Mouse (Mus musculus): ENCODE data around the gene Bmp2k. TPM values are rescaled to one million over a fixed set of nuclear protein-coding genes. Genes with fewer than 3 reads are reported as not detected.
"Not testable (repeated sequence)": the region's sequence is repeated elsewhere in the genome, so short reads cannot be mapped to it uniquely, and the experiment has no call there.

Bmp2k gene
- polyA plus RNA-seq, 1 experiment: 11.6 TPM

DNA sequence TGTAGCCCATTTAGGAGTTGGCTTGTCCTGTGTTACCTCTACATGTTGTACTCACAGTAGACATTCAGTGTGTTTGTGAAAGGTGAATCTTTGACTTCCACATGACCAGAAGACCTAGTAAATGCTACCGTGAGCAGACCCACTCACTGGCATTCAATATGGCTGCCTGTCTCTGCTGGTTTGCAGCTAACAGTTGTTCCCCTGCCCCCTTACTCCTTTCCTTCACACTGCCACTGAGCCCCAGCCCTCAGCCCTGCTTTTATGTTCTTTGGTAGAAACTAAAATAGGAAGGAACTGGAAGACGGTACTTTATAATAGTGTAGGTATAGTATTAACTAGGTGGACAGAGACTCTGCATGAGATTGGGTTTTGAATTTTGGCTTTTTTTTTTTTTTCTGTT, 8.4 kb downstream of the Bmp2k start:
- H3K4me1 ChIP-seq (ENCODE audit: control insufficient read depth, insufficient read depth, low read length): peaks cover 4% of the 10 kb centered on the region
- DNase-seq: no peak
- H3K4me3 ChIP-seq (replicated peaks; ENCODE audit: extremely low read depth, low read depth, low read length): no peak overlapping the region
- TF ChIP-seq CTCF (IDR thresholded peaks at IDR 0.05; ENCODE audit: insufficient read depth, low read length) (no peak), POLR2A (IDR thresholded peaks at IDR 0.05; ENCODE audit: borderline replicate concordance, extremely low read depth, low read depth, low read length) (no peak)
- 80% methylated on average over 2 of the region's 2 CpGs for WGBS

DNA sequence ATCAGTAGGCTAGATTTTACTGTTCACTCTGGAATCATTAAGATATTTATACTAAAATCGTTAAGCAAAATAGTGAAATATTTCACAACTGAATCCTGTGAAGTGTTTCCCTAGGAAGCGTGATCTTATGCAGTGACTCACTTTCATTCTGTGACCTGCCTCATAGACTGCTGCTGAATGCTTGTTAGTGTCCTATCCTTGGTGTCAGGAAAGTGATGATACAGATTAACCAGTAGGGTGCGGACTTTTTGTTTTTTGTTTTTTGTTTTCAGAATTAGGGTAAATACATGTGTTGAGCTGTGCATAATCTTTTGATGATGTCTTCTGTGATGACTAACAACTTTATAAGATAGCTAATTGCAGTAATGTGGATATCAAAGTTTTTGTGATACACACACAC, 9.4 kb downstream of the Bmp2k start:
- Histone ChIP-seq H3K4me3 (replicated peaks; ENCODE audit: extremely low read depth, low read depth, low read length) (no peak overlapping the region), H3K4me1 (ENCODE audit: control insufficient read depth, insufficient read depth, low read length) (peaks cover 4% of the 10 kb centered on the region)
- no peak for DNase-seq
- no peak for TF ChIP-seq CTCF (IDR thresholded peaks at IDR 0.05; ENCODE audit: insufficient read depth, low read length)
- no peak for TF ChIP-seq POLR2A (IDR thresholded peaks at IDR 0.05; ENCODE audit: borderline replicate concordance, extremely low read depth, low read depth, low read length)
- WGBS: 74% methylated on average over 3 of the region's 3 CpGs

GRCm38 (mm10) chr5:97007496-97007895, 10.0 kb downstream of the Bmp2k start:
- Histone ChIP-seq H3K4me3 (replicated peaks; ENCODE audit: extremely low read depth, low read depth, low read length) (no peak overlapping the region), H3K4me1 (ENCODE audit: control insufficient read depth, insufficient read depth, low read length) (no peaks in the 10 kb centered on the region; the same call in none of the 2 replicates)
- no peak for DNase-seq
- no peak for TF ChIP-seq POLR2A (IDR thresholded peaks at IDR 0.05; ENCODE audit: borderline replicate concordance, extremely low read depth, low read depth, low read length)
- no peak for TF ChIP-seq CTCF (IDR thresholded peaks at IDR 0.05; ENCODE audit: insufficient read depth, low read length)
- 76% methylated on average over 3 of the region's 3 CpGs for WGBS

DNA sequence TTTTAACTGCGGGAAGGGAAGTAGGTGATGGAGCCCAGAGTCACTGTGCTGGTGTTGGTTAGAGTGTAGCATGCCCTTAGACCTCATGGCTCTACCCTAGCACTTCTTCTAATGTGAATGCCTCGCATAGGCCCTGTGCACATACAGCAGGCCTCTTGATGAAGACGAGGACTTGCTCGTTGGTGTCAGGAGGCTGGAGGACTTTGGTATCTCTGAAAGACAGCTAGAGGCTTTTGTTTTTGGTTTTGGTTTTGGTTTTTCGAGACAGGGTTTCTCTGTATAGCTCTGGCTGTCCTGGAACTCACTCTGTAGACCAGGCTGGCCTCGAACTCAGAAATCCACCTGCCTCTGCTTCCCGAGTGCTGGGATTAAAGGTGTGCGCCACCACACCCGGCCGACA, 11.7 kb downstream of the Bmp2k start:
- 82% methylated on average over 10 of the region's 10 CpGs for WGBS
- DNase-seq; H3K4me1 ChIP-seq (ENCODE audit: control insufficient read depth, insufficient read depth, low read length): not testable (repeated sequence)

GRCm38 (mm10) chr5:97009601-97010335, 12.3 kb downstream of the Bmp2k start:
- 62% methylated on average over 11 of the region's 11 CpGs for WGBS
- no peak for DNase-seq
- Histone ChIP-seq H3K4me3 (replicated peaks; ENCODE audit: extremely low read depth, low read depth, low read length) (no peak overlapping the region), H3K4me1 (ENCODE audit: control insufficient read depth, insufficient read depth, low read length) (no peaks in the 10 kb centered on the region; the same call in 1 of the 2 replicates)
- TF ChIP-seq POLR2A (IDR thresholded peaks at IDR 0.05; ENCODE audit: borderline replicate concordance, extremely low read depth, low read depth, low read length) (no peak), CTCF (IDR thresholded peaks at IDR 0.05; ENCODE audit: insufficient read depth, low read length) (no peak)

More for the DNA sequence above, 11.7 kb downstream of the Bmp2k start:
- H3K4me3 ChIP-seq (replicated peaks; ENCODE audit: extremely low read depth, low read depth, low read length): not testable (repeated sequence)

DNA sequence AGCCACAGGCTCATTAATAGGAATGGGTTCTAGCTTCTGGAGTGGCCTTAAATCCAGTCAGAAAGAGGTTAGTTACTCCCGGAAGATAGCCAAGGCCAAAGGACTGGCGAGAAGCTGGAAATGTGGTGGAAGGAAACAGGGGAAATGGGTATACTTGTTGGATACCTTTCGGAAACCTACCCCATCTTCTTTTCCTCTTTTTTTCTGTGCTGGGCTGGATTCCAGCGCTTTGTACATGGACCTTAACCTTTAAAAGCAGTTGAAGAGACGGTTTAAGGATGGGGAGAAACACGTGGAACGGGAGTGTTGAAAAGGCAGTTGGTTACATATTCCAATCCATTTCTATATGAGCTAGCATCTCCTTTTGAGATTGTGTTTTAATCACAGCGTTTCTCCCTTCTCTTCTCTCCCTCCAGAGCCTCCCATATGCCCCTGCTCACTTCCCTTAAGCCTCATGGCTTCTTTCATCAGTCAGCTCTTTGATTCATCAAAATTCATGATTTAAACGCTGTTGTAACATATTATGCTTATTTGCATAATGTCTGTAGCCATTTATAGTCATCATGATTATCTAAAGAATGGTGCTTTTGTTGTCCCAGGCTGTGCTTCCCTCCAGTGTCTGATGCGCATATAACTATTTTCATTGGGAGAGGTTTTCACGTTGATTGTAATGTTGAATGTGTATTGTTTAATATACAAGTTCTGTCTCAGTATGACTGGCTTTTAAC, 18.5 kb downstream of the Bmp2k start:
- 77% methylated on average over 11 of the region's 11 CpGs for WGBS
- no peak for DNase-seq
- H3K4me3 ChIP-seq (replicated peaks; ENCODE audit: extremely low read depth, low read depth, low read length): no peak overlapping the region
- TF ChIP-seq CTCF (IDR thresholded peaks at IDR 0.05; ENCODE audit: insufficient read depth, low read length) (no peak), POLR2A (IDR thresholded peaks at IDR 0.05; ENCODE audit: borderline replicate concordance, extremely low read depth, low read depth, low read length) (no peak)
- no peaks in the 10 kb centered on the region; the same call in 1 of the 2 replicates for H3K4me1 ChIP-seq (ENCODE audit: control insufficient read depth, insufficient read depth, low read length)

GRCm38 (mm10) chr5:97016842-97017577, 19.5 kb downstream of the Bmp2k start:
- WGBS: 48% methylated on average over 9 of the region's 9 CpGs
- Histone ChIP-seq H3K4me1 (ENCODE audit: control insufficient read depth, insufficient read depth, low read length) (no peaks in the 10 kb centered on the region; the same call in 1 of the 2 replicates), H3K4me3 (replicated peaks; ENCODE audit: extremely low read depth, low read depth, low read length) (no peak overlapping the region)
- DNase-seq: no peak
- TF ChIP-seq CTCF (IDR thresholded peaks at IDR 0.05; ENCODE audit: insufficient read depth, low read length): no peak
- TF ChIP-seq POLR2A (IDR thresholded peaks at IDR 0.05; ENCODE audit: borderline replicate concordance, extremely low read depth, low read depth, low read length): no peak

- TF ChIP-seq POLR2A (IDR thresholded peaks at IDR 0.05; ENCODE audit: borderline replicate concordance, extremely low read depth, low read depth, low read length): no peak
- TF ChIP-seq CTCF (IDR thresholded peaks at IDR 0.05; ENCODE audit: insufficient read depth, low read length): no peak
- Histone ChIP-seq H3K4me1 (ENCODE audit: control insufficient read depth, insufficient read depth, low read length) (peaks cover 3% of the 10 kb centered on the region; the same call in 1 of the 2 replicates), H3K4me3 (replicated peaks; ENCODE audit: extremely low read depth, low read depth, low read length) (no peak overlapping the region)
- no peak for DNase-seq
- WGBS: 64% methylated on average over 15 of the region's 15 CpGs
Measured at GRCm38 (mm10) chr5:97022305-97023278, 25.1 kb downstream of the Bmp2k start.
